Mouse (Mus musculus) kidney, adult 18-20 months (tissue): ENCODE measurements around the gene Aloxe3.
A peak's percentile ranks its signal among the peaks of the same experiment; 100 is the strongest.

Source experiments
- DNase-seq: peaks from one replicate; pipeline ENCODE4 v3.0.0; 2021

The Aloxe3 gene

DNA sequence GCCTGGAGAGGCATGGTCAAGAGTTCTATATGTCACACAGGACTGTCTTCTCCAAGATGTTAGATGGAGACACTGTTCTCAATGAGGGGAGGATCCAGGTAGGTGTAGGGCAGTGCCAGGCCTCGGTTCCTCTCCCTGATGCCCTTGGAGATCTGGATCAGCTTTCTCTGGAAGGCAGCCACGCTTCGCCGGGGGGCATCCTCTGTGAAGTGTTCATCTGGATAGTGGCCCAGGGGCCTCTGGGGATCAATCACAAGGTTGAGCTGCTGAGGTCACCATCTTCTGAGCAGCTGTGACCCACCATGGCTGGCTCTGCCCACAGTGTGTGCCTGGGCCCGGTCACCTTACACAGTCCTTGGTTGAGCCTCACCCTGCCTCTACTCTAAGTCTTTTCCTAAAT is 59.3 kb downstream of the Aloxe3 start:
- DNase-seq, result no peak

DNA sequence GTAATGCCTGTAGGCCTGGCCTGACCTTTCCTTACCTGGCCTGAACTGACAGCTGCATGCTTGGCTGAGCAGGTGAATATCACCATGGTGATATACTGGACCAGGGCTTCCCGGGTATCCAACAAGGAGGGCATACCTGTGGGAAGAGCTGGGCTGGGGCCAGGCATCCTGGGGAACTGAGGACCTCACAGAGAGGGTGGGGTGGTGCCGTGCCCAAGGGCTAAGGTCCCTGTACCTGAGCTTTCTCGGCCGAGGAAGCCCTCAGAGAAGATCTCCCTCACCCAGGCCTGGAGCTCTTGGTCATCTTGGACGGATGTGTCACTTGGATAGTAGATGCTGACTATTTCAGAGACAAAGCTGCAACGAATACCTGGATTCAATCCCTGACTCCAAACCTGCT is 60.2 kb downstream of the Aloxe3 start:
- DNase-seq, result no peak

GRCm38 (mm10) chr11:69192840-69193239 is 67.1 kb downstream of the Aloxe3 start:
- DNase-seq, result peak; percentile 30

- no peak for DNase-seq
Measured at GRCm38 (mm10) chr11:69196766-69197165, 71.1 kb downstream of the Aloxe3 start.

- no peak for DNase-seq
Measured at GRCm38 (mm10) chr11:69197194-69197593, 71.5 kb downstream of the Aloxe3 start.

- no peak for DNase-seq
Measured at GRCm38 (mm10) chr11:69197743-69198142, 72.0 kb downstream of the Aloxe3 start, which contains the start of gene Alox8. Gene Alox8 (minus strand): TSS chr11:69197843.
